Mouse (Mus musculus) activated CD4-positive, CD25-positive, alpha-beta regulatory T cell, adult 9 weeks (primary cell): ENCODE measurements around the gene Alx1. TPM values are rescaled to one million over a fixed set of nuclear protein-coding genes. Genes with fewer than 3 reads are reported as not detected.

ENCODE experiments used
- polyA plus RNA-seq: library from polyadenylated mRNA; unstranded; fragments of 100-300 nt; shearing (Covaris generic); gene quantifications from one replicate; pipeline ENCODE4 v1.2.1, GENCODE M21; 2017

Alx1 gene
- not detected for polyA plus RNA-seq

GRCm38 (mm10) chr10:103029730-103030490 lies at the start of gene Alx1:
Alx1 (minus strand) TSS chr10:103030215.

Other genes starting within 250 kb of the Alx1 start
- not detected for gene Lrriq1, start 206.1 kb upstream of the Alx1 start, polyA plus RNA-seq